Mouse (Mus musculus) stomach, postnatal 0 days (tissue): ENCODE results near the gene Cdc42se1.

Source experiments
- CTCF ChIP-seq: IDR thresholded peaks from 2 replicates; pipeline ENCODE4 v1.5.1; 2016; ENCODE audit warnings: antibody characterized with exemption, low read depth, mild to moderate bottlenecking, moderate library complexity
- EP300 ChIP-seq: optimal IDR thresholded peaks from 2 replicates; pipeline ENCODE3; 2016; ENCODE audit warnings: antibody characterized with exemption

GRCm38 (mm10) chr3:95181841-95182240 is 46.7 kb upstream of the Cdc42se1 start:
- TF ChIP-seq CTCF (no peak), EP300 (no peak)
